In genomic region chr14:74602543-74602942, GRCm38 (mm10) we compare ENCODE assay signal across 8 mouse cellular contexts. TPM values are rescaled to one million over a fixed set of nuclear protein-coding genes. Genes with fewer than 3 reads are reported as not detected.
DNase-seq lines count a peak whose midpoint lies in the region; ATAC-seq and TF ChIP-seq lines count a peak whose summit lies in the region.
"Had no signal": no experiment of that assay in that cellular context is flagged by ENCODE, and none has a peak within 500 bp of the region (broad histone marks: within the 10 kb centered on the region; RNA-seq: fewer than 3 reads in every experiment).

No protein-coding gene starts in this region.

- no peaks in the 10 kb centered on the region for H3K36me3 ChIP-seq in forebrain, embryonic 15.5 days
- no peaks in the 10 kb centered on the region for H3K36me3 ChIP-seq in lung, embryonic 15.5 days
- H3K36me3 ChIP-seq: stomach, embryonic 15.5 days had no signal

- no peak overlapping the region for H3K27ac ChIP-seq in bone marrow macrophage, adult 2 months (ENCODE audit: insufficient read depth, low read depth, low read length)
- no peak overlapping the region for H3K27ac ChIP-seq in forebrain, embryonic 15.5 days (replicated peaks)
- H3K27ac ChIP-seq in lung, embryonic 15.5 days = 0 out of 2 replicates have a peak overlapping the region, but pooled peaks have one; percentile 61
- H3K27ac ChIP-seq: stomach, embryonic 15.5 days had no signal

- H3K4me1 ChIP-seq in bone marrow macrophage, adult 2 months (ENCODE audit: control insufficient read depth, insufficient read depth, low read length) = 0 out of 2 replicates have a peak, but pooled peaks cover 3% of the 10 kb centered on the region
- H3K4me1 ChIP-seq in forebrain, embryonic 15.5 days = no peaks in the 10 kb centered on the region
- H3K4me1 ChIP-seq in lung, embryonic 15.5 days = 0 out of 2 replicates have a peak, but pooled peaks cover 4% of the 10 kb centered on the region
- H3K4me1 ChIP-seq: stomach, embryonic 15.5 days had no signal

- H3K9ac ChIP-seq in forebrain, embryonic 15.5 days (replicated peaks) = no peak overlapping the region
- no peak overlapping the region for H3K9ac ChIP-seq in lung, embryonic 15.5 days
- H3K9ac ChIP-seq: stomach, embryonic 15.5 days had no signal

- no peak overlapping the region for H3K4me2 ChIP-seq in forebrain, embryonic 15.5 days (replicated peaks)
- H3K4me2 ChIP-seq in lung, embryonic 15.5 days = no peak overlapping the region
- H3K4me2 ChIP-seq: stomach, embryonic 15.5 days had no signal

- TF ChIP-seq CTCF in bone marrow macrophage, adult 2 months (IDR thresholded peaks at IDR 0.05; ENCODE audit: low read depth, low read length) = peak; percentile 48; the same call in 1 of the 2 replicates

- TF ChIP-seq POLR2A in bone marrow macrophage, adult 2 months (IDR thresholded peaks at IDR 0.05; ENCODE audit: borderline replicate concordance, low read depth, low read length) = no peak

- 51% methylated on average over 7 of the region's 7 CpGs for WGBS in forebrain, embryonic 15.5 days
- 33% methylated on average over 7 of the region's 7 CpGs for WGBS in lung, embryonic 15.5 days

- H3K4me3 ChIP-seq in bone marrow macrophage, adult 2 months (ENCODE audit: insufficient read depth, low read length) = no peak overlapping the region
- H3K4me3 ChIP-seq in forebrain, embryonic 15.5 days = no peak overlapping the region
- no peak overlapping the region for H3K4me3 ChIP-seq in lung, embryonic 15.5 days
- H3K4me3 ChIP-seq: stomach, embryonic 15.5 days had no signal

- DNase-seq in urinary bladder, adult 18-20 months (ENCODE audit: low spot score in 2 of 2) = peak; percentile 2 to 23
- no peak for DNase-seq in urinary bladder, adult 2 months (ENCODE audit: low spot score)
- peak; percentile 46 to 86 for DNase-seq in kidney, postnatal 36 days
- DNase-seq in right cerebral cortex, postnatal 4 days = peak; percentile 67

- peak; percentile 53; the same call in 1 of the 2 replicates for ATAC-seq in forebrain, embryonic 15.5 days (replicated peaks)
- ATAC-seq in lung, embryonic 15.5 days (ENCODE audit: borderline replicate concordance, extremely low read depth, low FRiP score, low TSS enrichment) = 0 out of 2 replicates have a peak, but pooled peaks have one; percentile 31

- no peaks in the 10 kb centered on the region for H3K27me3 ChIP-seq in forebrain, embryonic 15.5 days
- no peaks in the 10 kb centered on the region for H3K27me3 ChIP-seq in lung, embryonic 15.5 days
- H3K27me3 ChIP-seq: stomach, embryonic 15.5 days had no signal

- no peaks in the 10 kb centered on the region; the same call in 1 of the 2 replicates for H3K9me3 ChIP-seq in forebrain, embryonic 15.5 days
- H3K9me3 ChIP-seq in lung, embryonic 15.5 days = no peaks in the 10 kb centered on the region
- H3K9me3 ChIP-seq: stomach, embryonic 15.5 days had no signal

RNA-seq across cellular contexts. Expression of gene Htr2a, which starts 38.1 kb away (rescaled TPM):
- polyA plus RNA-seq in urinary bladder, adult 2 months (2012; rRNA removed) = 0.75 and 0.84 TPM in 2 replicates
- polyA plus RNA-seq in bone marrow macrophage, adult 2 months (2012; ENCODE audit: insufficient read depth, insufficient read length, missing spikeins) = 0.19 and 0.47 TPM in 2 replicates
- polyA plus RNA-seq in forebrain, embryonic 15.5 days (2015; fragmentation: Nextera tagmentation; extraction: Ambion mirVana) = 1.6 and 2.0 TPM in 2 replicates
- 0.57 and 0.76 TPM in 2 replicates for polyA plus RNA-seq in lung, embryonic 15.5 days (2015; fragmentation: Nextera tagmentation; extraction: Ambion mirVana)
